Mouse (Mus musculus): Measurements from ENCODE around the gene Pym1.

- no peak for TF ChIP-seq POLR2A (IDR thresholded peaks at IDR 0.05; ENCODE audit: borderline replicate concordance, low read depth, low read length)
- TF ChIP-seq CTCF (IDR thresholded peaks at IDR 0.05; ENCODE audit: low read depth, low read length): no peak
These were observed 5.1 kb upstream of the Pym1 start for GRCm38 (mm10) chr10:128742616-128743015.

Measured in bone marrow macrophage, adult 2 months (primary cell).